Mouse (Mus musculus) right cerebral cortex, postnatal 10 days (tissue): Measurements from ENCODE around the gene Plcl1.
A peak's percentile ranks its signal among the peaks of the same experiment; 100 is the strongest.

Source experiments
- DNase-seq, 2 experiments: peaks; one replicate each; pipeline ENCODE4 v3.0.0; 2021; ENCODE audit warnings: low spot score in 2 of 2

Plcl1 gene

GRCm38 (mm10) chr1:55612759-55613328 lies 207.1 kb downstream of the Plcl1 start:
- DNase-seq: no peak

DNA sequence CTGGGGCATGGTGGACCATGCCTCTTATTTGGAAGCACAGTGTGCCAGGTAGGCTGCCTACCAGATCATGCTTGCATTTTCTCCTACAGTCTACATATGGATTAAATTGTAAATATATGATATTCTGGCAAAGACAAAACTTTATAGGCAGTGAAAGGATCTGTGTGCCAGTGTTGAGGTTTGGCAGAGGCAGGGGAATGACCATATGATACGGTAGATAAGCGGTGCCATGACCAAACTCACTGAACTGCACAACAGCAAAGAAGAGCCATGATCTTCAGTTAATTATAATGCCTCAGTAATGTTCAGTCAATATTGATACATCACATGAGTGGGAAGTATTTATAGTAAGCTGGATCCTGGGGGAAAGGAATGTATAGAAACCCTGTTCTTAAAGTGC lies 212.1 kb downstream of the Plcl1 start:
- DNase-seq: no peak

DNA sequence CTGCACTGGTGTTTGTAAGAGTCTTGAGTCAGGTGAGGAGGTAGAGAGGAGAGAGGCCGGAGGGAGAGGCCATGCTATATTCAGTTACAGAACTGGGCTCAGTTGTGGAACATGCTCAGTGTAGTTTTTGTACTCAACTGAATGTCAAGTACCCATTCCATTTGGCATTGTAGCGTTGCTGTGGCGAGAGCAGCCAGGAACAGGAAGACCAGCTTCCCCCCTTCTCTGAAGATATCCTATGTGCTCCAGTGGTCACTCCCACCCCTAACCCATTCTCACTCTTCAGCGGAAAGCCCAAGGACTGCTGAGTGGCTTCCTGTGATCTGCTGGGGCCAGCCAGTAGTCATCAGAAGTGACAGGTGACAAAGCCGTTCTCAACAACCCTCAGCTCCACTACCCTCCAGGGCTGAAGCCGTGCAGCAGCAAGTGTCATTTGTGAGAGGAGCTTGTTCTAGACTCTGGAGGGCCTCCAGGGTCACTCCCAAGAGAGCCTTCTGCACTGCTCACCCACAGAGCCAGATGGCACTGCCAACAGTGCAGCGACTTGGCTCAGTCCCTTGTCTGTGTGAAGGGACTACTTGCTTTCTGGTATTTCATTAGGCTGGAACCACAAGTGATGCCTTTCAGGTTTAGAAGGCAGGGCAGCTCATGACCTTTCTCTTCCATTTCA lies 213.0 kb downstream of the Plcl1 start:
- DNase-seq: peak; percentile 50 to 56

DNA sequence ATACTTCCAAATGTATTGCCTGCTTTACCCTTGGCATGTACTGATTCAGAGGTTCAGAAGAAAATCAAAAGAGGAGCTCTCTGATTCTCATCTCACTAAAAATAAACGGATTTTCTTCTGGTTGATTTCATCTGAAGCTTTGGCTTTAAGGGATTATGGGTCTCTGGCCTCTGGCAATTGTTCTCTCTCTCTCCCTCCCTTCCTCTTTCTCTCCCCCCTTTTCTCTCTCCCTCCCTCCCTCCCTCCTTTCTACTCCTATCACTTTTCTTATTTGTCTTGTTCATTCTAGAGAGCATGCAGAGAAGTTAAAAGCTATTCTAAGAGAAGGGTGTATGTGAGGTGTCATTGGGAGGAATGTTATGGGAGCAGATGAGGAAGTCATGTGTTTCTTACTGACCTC lies 225.8 kb downstream of the Plcl1 start:
- no peak for DNase-seq

GRCm38 (mm10) chr1:55632024-55632423 lies 226.3 kb downstream of the Plcl1 start:
- no peak for DNase-seq

GRCm38 (mm10) chr1:55633326-55633725 lies 227.6 kb downstream of the Plcl1 start:
- DNase-seq: no peak

GRCm38 (mm10) chr1:55659518-55660210 lies 253.9 kb downstream of the Plcl1 start:
- peak; percentile 23 to 44 for DNase-seq

GRCm38 (mm10) chr1:55661381-55661780 lies 255.7 kb downstream of the Plcl1 start:
- no peak for DNase-seq

GRCm38 (mm10) chr1:55665137-55665827 lies 259.6 kb downstream of the Plcl1 start:
- DNase-seq: no peak

DNA sequence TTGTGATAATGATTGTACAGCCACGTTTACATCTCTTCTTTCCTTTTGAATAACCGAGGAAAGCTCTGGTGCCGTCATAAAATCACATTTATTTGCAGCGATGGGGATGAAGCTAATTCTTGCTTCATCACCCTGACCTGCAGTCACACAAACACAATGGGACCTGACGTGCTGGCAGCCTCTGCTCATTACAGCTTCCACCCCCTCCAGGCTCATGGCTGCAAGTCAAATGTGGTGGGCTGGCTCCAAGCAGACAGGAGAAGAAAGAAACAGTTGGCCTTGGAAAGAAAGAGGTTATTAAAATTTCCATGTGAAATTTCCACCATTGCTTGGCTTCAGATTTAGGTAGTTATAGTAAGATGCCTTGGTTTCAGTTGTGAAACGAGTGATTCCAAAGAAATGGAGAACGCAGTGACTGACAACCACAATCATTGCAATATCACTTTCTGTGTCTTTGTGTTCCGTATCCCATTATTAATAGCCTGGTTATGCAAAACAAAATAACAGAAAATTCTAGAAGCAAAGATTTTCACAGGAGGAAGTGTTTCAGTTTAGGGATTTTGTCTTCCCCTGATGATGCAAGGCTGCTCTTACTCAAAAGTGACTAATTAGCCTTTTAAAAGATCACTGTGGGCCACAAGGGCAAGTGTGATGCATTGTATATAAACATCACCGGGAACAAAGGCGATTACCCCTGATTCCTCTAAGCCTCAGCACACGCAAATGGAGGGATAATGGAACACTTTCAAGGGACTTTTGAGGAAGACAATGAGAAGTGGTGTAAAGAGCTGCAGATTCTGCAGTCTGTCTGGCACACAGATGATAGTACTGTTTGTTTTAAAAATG lies 260.3 kb downstream of the Plcl1 start:
- peak; percentile 67 to 69 for DNase-seq

DNA sequence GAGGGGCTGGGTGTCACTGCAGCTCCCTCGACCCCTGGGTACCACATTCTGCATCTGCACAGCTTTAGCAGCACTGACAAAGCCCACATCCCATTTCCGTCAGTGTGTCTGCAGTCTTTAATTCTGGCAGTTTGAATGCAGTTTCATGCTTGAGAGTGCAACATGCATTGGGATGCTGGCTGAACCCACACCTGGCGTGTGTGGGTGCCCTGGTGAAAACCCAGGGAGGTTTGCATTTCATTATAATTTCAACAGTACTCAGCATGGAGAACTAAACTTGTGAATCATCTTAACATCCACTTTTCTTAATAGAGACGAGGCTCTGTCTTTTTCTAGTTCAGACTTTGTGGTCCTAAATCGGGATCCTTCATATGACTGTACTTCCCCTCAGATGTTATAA lies 261.1 kb downstream of the Plcl1 start:
- DNase-seq: no peak

- no peak for DNase-seq
Observed at GRCm38 (mm10) chr1:55668622-55669237, 263.0 kb downstream of the Plcl1 start.

GRCm38 (mm10) chr1:55682676-55683075 lies 277.0 kb downstream of the Plcl1 start:
- no peak for DNase-seq

DNA sequence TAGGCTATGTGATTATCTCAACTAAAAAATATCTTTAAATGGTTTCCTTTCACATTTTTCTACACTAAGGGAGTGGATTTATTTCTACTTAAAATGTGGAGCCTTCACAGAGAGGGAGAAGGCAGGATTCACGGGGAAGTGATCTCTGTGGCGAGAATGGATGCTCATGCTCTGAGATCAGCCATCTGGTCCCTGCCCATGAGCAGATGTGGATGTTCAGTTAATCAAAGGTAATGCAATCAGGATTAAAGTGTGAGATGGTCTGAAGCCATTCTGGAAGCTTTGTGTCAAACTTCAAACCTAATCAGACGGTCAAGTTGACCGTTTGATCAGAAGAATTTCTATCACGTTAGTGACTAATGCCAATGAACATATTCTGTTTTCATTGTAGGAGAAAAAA lies 280.5 kb downstream of the Plcl1 start:
- DNase-seq: no peak

DNA sequence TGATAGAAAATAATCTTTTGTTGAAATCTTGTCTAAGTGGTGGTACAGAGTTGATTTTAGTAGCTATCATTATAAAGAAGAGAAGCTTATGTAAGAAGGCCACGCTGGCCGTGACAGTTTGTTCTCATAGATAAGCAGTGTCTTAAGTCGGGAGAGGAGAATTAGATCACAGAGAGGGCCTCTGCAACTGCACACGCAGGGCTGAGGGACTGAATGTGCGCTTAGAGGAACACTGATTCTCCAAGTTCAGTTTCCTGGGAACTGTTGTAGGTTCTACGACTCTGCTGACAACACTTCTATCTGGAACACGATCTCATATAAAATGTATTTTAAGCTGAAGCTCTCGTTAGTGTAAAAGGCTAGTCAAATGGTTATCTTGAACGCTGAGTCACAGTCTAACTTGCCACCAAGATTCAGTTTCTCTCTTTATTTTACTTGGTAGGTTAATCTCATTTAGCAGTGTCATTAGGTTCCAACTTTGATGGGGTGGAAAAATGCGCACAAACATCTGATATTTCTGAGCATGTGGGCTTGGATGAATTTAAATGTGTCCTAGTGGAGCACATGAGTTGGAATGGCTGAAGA lies 288.0 kb downstream of the Plcl1 start:
- no peak for DNase-seq

DNA sequence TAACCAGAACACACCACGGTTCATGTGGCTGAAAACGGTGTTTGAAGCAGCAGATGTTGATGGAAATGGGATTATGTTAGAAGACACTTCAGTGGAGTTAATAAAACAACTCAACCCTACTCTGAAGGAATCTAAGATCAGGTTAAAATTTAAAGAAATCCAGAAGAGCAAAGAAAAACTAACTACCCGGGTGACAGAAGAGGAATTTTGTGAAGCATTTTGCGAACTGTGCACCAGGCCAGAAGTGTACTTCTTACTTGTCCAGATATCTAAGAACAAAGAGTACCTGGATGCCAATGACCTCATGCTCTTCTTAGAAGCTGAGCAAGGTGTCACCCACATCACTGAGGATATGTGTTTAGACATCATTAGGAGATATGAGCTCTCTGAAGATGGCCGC lies 290.5 kb downstream of the Plcl1 start:
- DNase-seq: no peak

- DNase-seq: no peak
Observed at GRCm38 (mm10) chr1:55699393-55699970, 293.8 kb downstream of the Plcl1 start.

DNA sequence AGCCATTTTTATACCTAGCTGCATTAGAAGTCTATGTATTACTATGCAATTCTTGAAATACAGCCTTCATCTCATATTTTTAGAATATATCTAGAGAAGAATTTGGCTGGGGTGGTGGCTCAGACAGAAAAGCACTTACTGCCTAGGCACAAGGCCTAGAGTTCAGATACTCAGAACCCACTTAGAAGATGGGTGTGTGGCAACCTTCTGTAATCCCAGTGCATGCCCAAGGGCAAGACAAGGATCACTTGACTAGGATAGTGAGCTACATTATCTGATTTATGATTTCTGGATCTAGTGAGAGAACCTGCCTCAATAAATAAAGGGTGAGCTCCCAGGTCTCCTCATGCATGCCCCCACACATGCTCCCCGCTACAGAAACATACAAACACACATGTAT lies 294.3 kb downstream of the Plcl1 start:
- DNase-seq: no peak

- no peak for DNase-seq
Observed at GRCm38 (mm10) chr1:55700726-55701125, 295.0 kb downstream of the Plcl1 start.

GRCm38 (mm10) chr1:55701601-55702000 lies 295.9 kb downstream of the Plcl1 start:
- peak in 1 of 2 experiments; percentile 32 for DNase-seq
